Mouse (Mus musculus): ENCODE results near the gene Sdk1. TPM values are rescaled to one million over a fixed set of nuclear protein-coding genes. Genes with fewer than 3 reads are reported as not detected.

Gene Sdk1
- polyA plus RNA-seq, 1 experiment, result 1.6 TPM

GRCm38 (mm10) chr5:141404651-141405050, 163.4 kb downstream of the Sdk1 start:
- no peak for DNase-seq
- Histone ChIP-seq H3K4me1 (replicated peaks; ENCODE audit: control insufficient read depth, insufficient read depth, low read length) (no peaks in the 10 kb centered on the region), H3K27me3 (ENCODE audit: control insufficient read depth, insufficient read depth, low read length) (no peaks in the 10 kb centered on the region), H3K27ac (ENCODE audit: control insufficient read depth, insufficient read depth, low read length) (no peak overlapping the region), H3K36me3 (ENCODE audit: control insufficient read depth, insufficient read depth, low read length) (no peaks in the 10 kb centered on the region), H3K4me3 (ENCODE audit: control insufficient read depth, insufficient read depth, low read length) (no peak overlapping the region)
- TF ChIP-seq POLR2A (IDR thresholded peaks at IDR 0.05; ENCODE audit: control insufficient read depth, extremely low read depth, insufficient read depth, low read length, poor library complexity), result no peak
- TF ChIP-seq CTCF (IDR thresholded peaks at IDR 0.05; ENCODE audit: borderline replicate concordance, control insufficient read depth, extremely low read depth, insufficient read depth, low read length, poor library complexity), result no peak
- 55% methylated on average over 2 of the region's 2 CpGs for WGBS

GRCm38 (mm10) chr5:141406926-141407325, 165.6 kb downstream of the Sdk1 start:
- no peak for DNase-seq
- Histone ChIP-seq H3K27ac (ENCODE audit: control insufficient read depth, insufficient read depth, low read length) (no peak overlapping the region), H3K36me3 (ENCODE audit: control insufficient read depth, insufficient read depth, low read length) (no peaks in the 10 kb centered on the region), H3K4me1 (replicated peaks; ENCODE audit: control insufficient read depth, insufficient read depth, low read length) (no peaks in the 10 kb centered on the region), H3K4me3 (ENCODE audit: control insufficient read depth, insufficient read depth, low read length) (no peak overlapping the region), H3K27me3 (ENCODE audit: control insufficient read depth, insufficient read depth, low read length) (no peaks in the 10 kb centered on the region)
- 77% methylated on average over 7 of the region's 7 CpGs for WGBS
- TF ChIP-seq POLR2A (IDR thresholded peaks at IDR 0.05; ENCODE audit: control insufficient read depth, extremely low read depth, insufficient read depth, low read length, poor library complexity), result no peak
- TF ChIP-seq CTCF (IDR thresholded peaks at IDR 0.05; ENCODE audit: borderline replicate concordance, control insufficient read depth, extremely low read depth, insufficient read depth, low read length, poor library complexity), result no peak

- Histone ChIP-seq H3K27me3 (ENCODE audit: control insufficient read depth, insufficient read depth, low read length) (no peaks in the 10 kb centered on the region), H3K36me3 (ENCODE audit: control insufficient read depth, insufficient read depth, low read length) (no peaks in the 10 kb centered on the region), H3K4me1 (replicated peaks; ENCODE audit: control insufficient read depth, insufficient read depth, low read length) (no peaks in the 10 kb centered on the region), H3K4me3 (ENCODE audit: control insufficient read depth, insufficient read depth, low read length) (no peak overlapping the region), H3K27ac (ENCODE audit: control insufficient read depth, insufficient read depth, low read length) (no peak overlapping the region)
- TF ChIP-seq CTCF (IDR thresholded peaks at IDR 0.05; ENCODE audit: borderline replicate concordance, control insufficient read depth, extremely low read depth, insufficient read depth, low read length, poor library complexity), result no peak
- no peak for TF ChIP-seq POLR2A (IDR thresholded peaks at IDR 0.05; ENCODE audit: control insufficient read depth, extremely low read depth, insufficient read depth, low read length, poor library complexity)
- 85% methylated on average over 11 of the region's 11 CpGs for WGBS
- DNase-seq, result no peak
Measured at GRCm38 (mm10) chr5:141413013-141413412, 171.7 kb downstream of the Sdk1 start.

GRCm38 (mm10) chr5:141415644-141416243, 174.5 kb downstream of the Sdk1 start:
- DNase-seq, result no peak
- Histone ChIP-seq H3K4me3 (ENCODE audit: control insufficient read depth, insufficient read depth, low read length) (no peak overlapping the region), H3K27me3 (ENCODE audit: control insufficient read depth, insufficient read depth, low read length) (no peaks in the 10 kb centered on the region), H3K36me3 (ENCODE audit: control insufficient read depth, insufficient read depth, low read length) (no peaks in the 10 kb centered on the region), H3K4me1 (replicated peaks; ENCODE audit: control insufficient read depth, insufficient read depth, low read length) (no peaks in the 10 kb centered on the region), H3K27ac (ENCODE audit: control insufficient read depth, insufficient read depth, low read length) (no peak overlapping the region)
- TF ChIP-seq POLR2A (IDR thresholded peaks at IDR 0.05; ENCODE audit: control insufficient read depth, extremely low read depth, insufficient read depth, low read length, poor library complexity) (no peak), CTCF (IDR thresholded peaks at IDR 0.05; ENCODE audit: borderline replicate concordance, control insufficient read depth, extremely low read depth, insufficient read depth, low read length, poor library complexity) (no peak)
- 86% methylated on average over 10 of the region's 10 CpGs for WGBS

- H3K27ac ChIP-seq (ENCODE audit: control insufficient read depth, insufficient read depth, low read length), result no peak overlapping the region
- 81% methylated on average over 3 of the region's 3 CpGs for WGBS
- TF ChIP-seq CTCF (IDR thresholded peaks at IDR 0.05; ENCODE audit: borderline replicate concordance, control insufficient read depth, extremely low read depth, insufficient read depth, low read length, poor library complexity) (no peak), POLR2A (IDR thresholded peaks at IDR 0.05; ENCODE audit: control insufficient read depth, extremely low read depth, insufficient read depth, low read length, poor library complexity) (no peak)
- H3K36me3 ChIP-seq (ENCODE audit: control insufficient read depth, insufficient read depth, low read length), result no peaks in the 10 kb centered on the region
- H3K27me3 ChIP-seq (ENCODE audit: control insufficient read depth, insufficient read depth, low read length), result no peaks in the 10 kb centered on the region
- DNase-seq, result no peak
- H3K4me3 ChIP-seq (ENCODE audit: control insufficient read depth, insufficient read depth, low read length), result no peak overlapping the region
- H3K4me1 ChIP-seq (replicated peaks; ENCODE audit: control insufficient read depth, insufficient read depth, low read length), result no peaks in the 10 kb centered on the region
Measured at GRCm38 (mm10) chr5:141428132-141428531, 186.8 kb downstream of the Sdk1 start.

GRCm38 (mm10) chr5:141433286-141433685, 192.0 kb downstream of the Sdk1 start:
- no peaks in the 10 kb centered on the region for H3K36me3 ChIP-seq (ENCODE audit: control insufficient read depth, insufficient read depth, low read length)
- 97% methylated on average over 2 of the region's 2 CpGs for WGBS
- no peak overlapping the region for H3K4me3 ChIP-seq (ENCODE audit: control insufficient read depth, insufficient read depth, low read length)
- no peak overlapping the region for H3K27ac ChIP-seq (ENCODE audit: control insufficient read depth, insufficient read depth, low read length)
- no peak for DNase-seq
- H3K27me3 ChIP-seq (ENCODE audit: control insufficient read depth, insufficient read depth, low read length), result no peaks in the 10 kb centered on the region
- TF ChIP-seq CTCF (IDR thresholded peaks at IDR 0.05; ENCODE audit: borderline replicate concordance, control insufficient read depth, extremely low read depth, insufficient read depth, low read length, poor library complexity) (no peak), POLR2A (IDR thresholded peaks at IDR 0.05; ENCODE audit: control insufficient read depth, extremely low read depth, insufficient read depth, low read length, poor library complexity) (no peak)
- no peaks in the 10 kb centered on the region for H3K4me1 ChIP-seq (replicated peaks; ENCODE audit: control insufficient read depth, insufficient read depth, low read length)

- 74% methylated on average over 1 of the region's 1 CpGs for WGBS
- H3K4me3 ChIP-seq (ENCODE audit: control insufficient read depth, insufficient read depth, low read length), result no peak overlapping the region
- no peak for TF ChIP-seq CTCF (IDR thresholded peaks at IDR 0.05; ENCODE audit: borderline replicate concordance, control insufficient read depth, extremely low read depth, insufficient read depth, low read length, poor library complexity)
- no peak for TF ChIP-seq POLR2A (IDR thresholded peaks at IDR 0.05; ENCODE audit: control insufficient read depth, extremely low read depth, insufficient read depth, low read length, poor library complexity)
- no peaks in the 10 kb centered on the region for H3K27me3 ChIP-seq (ENCODE audit: control insufficient read depth, insufficient read depth, low read length)
- no peaks in the 10 kb centered on the region for H3K36me3 ChIP-seq (ENCODE audit: control insufficient read depth, insufficient read depth, low read length)
- H3K27ac ChIP-seq (ENCODE audit: control insufficient read depth, insufficient read depth, low read length), result no peak overlapping the region
- no peaks in the 10 kb centered on the region for H3K4me1 ChIP-seq (replicated peaks; ENCODE audit: control insufficient read depth, insufficient read depth, low read length)
- DNase-seq, result no peak
Measured at GRCm38 (mm10) chr5:141447247-141447646, 206.0 kb downstream of the Sdk1 start.
